Comparison of ENCODE assay signal across 8 mouse cellular contexts in genomic region chr2:156110627-156111357, GRCm38 (mm10). TPM values are rescaled to one million over a fixed set of nuclear protein-coding genes. Genes with fewer than 3 reads are reported as not detected.
A peak's percentile ranks its signal among the peaks of the same experiment; 100 is the strongest.
DNase-seq lines count a peak whose midpoint lies in the region; ATAC-seq and TF ChIP-seq lines count a peak whose summit lies in the region.

No protein-coding gene starts in this region.

- peak overlapping the region; percentile 95 for H3K9ac ChIP-seq in embryonic facial prominence, embryonic 15.5 days
- peak overlapping the region; percentile 98 for H3K9ac ChIP-seq in stomach, embryonic 16.5 days (ENCODE audit: low read length)

- H3K27me3 ChIP-seq in embryonic facial prominence, embryonic 15.5 days = no peaks in the 10 kb centered on the region
- H3K27me3 ChIP-seq in stomach, embryonic 16.5 days (ENCODE audit: control insufficient read depth, insufficient read depth, low read length) = no peaks in the 10 kb centered on the region

- under 1% methylated on average over 16 of the region's 16 CpGs for WGBS in embryonic facial prominence, embryonic 15.5 days
- WGBS in stomach, embryonic 16.5 days = under 1% methylated on average over 16 of the region's 16 CpGs

- H3K4me3 ChIP-seq in left cerebral cortex, adult 2 months = peak overlapping the region; percentile 97
- peak overlapping the region; percentile 91 for H3K4me3 ChIP-seq in embryonic facial prominence, embryonic 15.5 days (replicated peaks)
- peak overlapping the region; percentile 74 for H3K4me3 ChIP-seq in stomach, embryonic 16.5 days (replicated peaks; ENCODE audit: low read length)

- DNase-seq in left cerebral cortex, adult 2 months (ENCODE audit: extremely low spot score in 1 of 2, low spot score in 2 of 2) = peak; percentile 13 to 16
- no peak for DNase-seq in left cerebral cortex, adult 8-10 months (ENCODE audit: low spot score in 2 of 2)
- DNase-seq in R1 (ENCODE audit: low read depth, low spot score) = peak; percentile 81
- peak; percentile 33 for DNase-seq in hindlimb bud, embryonic 11.5 days (ENCODE audit: extremely low spot score, low read depth, low spot score)
- DNase-seq in lung, postnatal 36 days = peak; percentile 12
- DNase-seq in gastrocnemius, adult 18-20 months (ENCODE audit: low spot score) = no peak

- H3K36me3 ChIP-seq in embryonic facial prominence, embryonic 15.5 days = no peaks in the 10 kb centered on the region
- no peaks in the 10 kb centered on the region for H3K36me3 ChIP-seq in stomach, embryonic 16.5 days (ENCODE audit: control insufficient read depth, insufficient read depth, low read length)

- peak overlapping the region; percentile 65 for H3K4me2 ChIP-seq in embryonic facial prominence, embryonic 15.5 days (replicated peaks)
- H3K4me2 ChIP-seq in stomach, embryonic 16.5 days (ENCODE audit: low read depth, low read length) = peak overlapping the region; percentile 66

- no peak for TF ChIP-seq CTCF in left cerebral cortex, adult 2 months (IDR thresholded peaks at IDR 0.05)

- H3K9me3 ChIP-seq in embryonic facial prominence, embryonic 15.5 days (replicated peaks) = no peaks in the 10 kb centered on the region
- H3K9me3 ChIP-seq in stomach, embryonic 16.5 days (replicated peaks; ENCODE audit: control insufficient read depth, low read length) = no peaks in the 10 kb centered on the region

- peak; percentile 52; the same call in 1 of the 2 replicates for ATAC-seq in embryonic facial prominence, embryonic 15.5 days (ENCODE audit: insufficient number of reproducible peaks, low FRiP score, low TSS enrichment, low read depth)
- peak; percentile 62; the same call in 1 of the 2 replicates for ATAC-seq in stomach, embryonic 16.5 days (ENCODE audit: insufficient read depth, low FRiP score)

- H3K27ac ChIP-seq in left cerebral cortex, adult 2 months = peak overlapping the region; percentile 97
- H3K27ac ChIP-seq in embryonic facial prominence, embryonic 15.5 days (replicated peaks) = peak overlapping the region; percentile 94
- peak overlapping the region; percentile 89 for H3K27ac ChIP-seq in stomach, embryonic 16.5 days (ENCODE audit: low read length)

- intact Hi-C loops in left cerebral cortex, adult 2 months (cut with DNase I) = loop anchor here (2.0 kb wide), 1 partner anchor 46 kb away; the partner anchor contains the start of gene Spag4

- H3K4me1 ChIP-seq in embryonic facial prominence, embryonic 15.5 days = 0 out of 2 replicates have a peak, but pooled peaks cover 3% of the 10 kb centered on the region
- H3K4me1 ChIP-seq in stomach, embryonic 16.5 days (ENCODE audit: control insufficient read depth, insufficient read depth, low read length) = peaks cover 5% of the 10 kb centered on the region

RNA-seq across cellular contexts. Expression of gene Cpne1, which starts 1.0 kb away (rescaled TPM):
- total RNA-seq in left cerebral cortex, adult 2 months (2021) = 10 to 100 TPM; 26.3 to 33.0 TPM
- total RNA-seq in left cerebral cortex, adult 8-10 months (2022) = 10 to 100 TPM; 25.2 to 37.8 (median 34.2) TPM
- polyA plus RNA-seq in embryonic facial prominence, embryonic 15.5 days (2015; fragmentation: Nextera tagmentation; extraction: Ambion mirVana) = 53.5 and 56.3 TPM in 2 replicates
- 57.7 and 62.0 TPM in 2 replicates for polyA plus RNA-seq in stomach, embryonic 16.5 days (2015; fragmentation: Nextera tagmentation; extraction: Ambion mirVana)
- 1 to 10 TPM; 7.4 to 9.5 TPM for total RNA-seq in gastrocnemius, adult 18-20 months (2021)

RNA-seq across cellular contexts. Expression of gene Rbm12, which starts 1.0 kb away (rescaled TPM):
- 10 to 100 TPM; 27.7 to 36.0 TPM for total RNA-seq in left cerebral cortex, adult 2 months (2021)
- total RNA-seq in left cerebral cortex, adult 8-10 months (2022) = 10 to 100 TPM; 23.0 to 35.0 (median 26.7) TPM
- polyA plus RNA-seq in embryonic facial prominence, embryonic 15.5 days (2015; fragmentation: Nextera tagmentation; extraction: Ambion mirVana) = 23.9 and 24.1 TPM in 2 replicates
- polyA plus RNA-seq in stomach, embryonic 16.5 days (2015; fragmentation: Nextera tagmentation; extraction: Ambion mirVana) = 22.5 and 23.9 TPM in 2 replicates
- 1 to 10 TPM; 5.5 to 7.0 TPM for total RNA-seq in gastrocnemius, adult 18-20 months (2021)

RNA-seq across cellular contexts. Expression of gene Gm28036, which starts 16.1 kb away (rescaled TPM):
- 10 to 100 TPM; 17.5 to 17.7 TPM for total RNA-seq in left cerebral cortex, adult 2 months (2021)
- 10 to 100 TPM; 10.4 to 33.0 (median 23.4) TPM for total RNA-seq in left cerebral cortex, adult 8-10 months (2022)
- polyA plus RNA-seq in embryonic facial prominence, embryonic 15.5 days (2015; fragmentation: Nextera tagmentation; extraction: Ambion mirVana) = 17.0 and 17.2 TPM in 2 replicates
- polyA plus RNA-seq in stomach, embryonic 16.5 days (2015; fragmentation: Nextera tagmentation; extraction: Ambion mirVana) = 12.3 and 19.8 TPM in 2 replicates
- 1 to 10 TPM; 3.0 to 5.8 TPM for total RNA-seq in gastrocnemius, adult 18-20 months (2021)

RNA-seq across cellular contexts. Expression of gene Romo1, which starts 33.0 kb away (rescaled TPM):
- 100 to 1,000 TPM; 142 to 153 TPM for total RNA-seq in left cerebral cortex, adult 2 months (2021)
- total RNA-seq in left cerebral cortex, adult 8-10 months (2022) = 100 to 1,000 TPM; 115 to 163 (median 132) TPM
- 389 and 403 TPM in 2 replicates for polyA plus RNA-seq in embryonic facial prominence, embryonic 15.5 days (2015; fragmentation: Nextera tagmentation; extraction: Ambion mirVana)
- polyA plus RNA-seq in stomach, embryonic 16.5 days (2015; fragmentation: Nextera tagmentation; extraction: Ambion mirVana) = 302 and 344 TPM in 2 replicates
- total RNA-seq in gastrocnemius, adult 18-20 months (2021) = 100 to 1,000 TPM; 246 to 250 TPM

RNA-seq across cellular contexts. Expression of gene Nfs1, which starts 33.2 kb away (rescaled TPM):
- total RNA-seq in left cerebral cortex, adult 2 months (2021) = 10 to 100 TPM; 36.3 to 42.0 TPM
- total RNA-seq in left cerebral cortex, adult 8-10 months (2022) = 10 to 100 TPM; 40.8 to 43.5 (median 42.8) TPM
- polyA plus RNA-seq in embryonic facial prominence, embryonic 15.5 days (2015; fragmentation: Nextera tagmentation; extraction: Ambion mirVana) = 42.0 and 44.1 TPM in 2 replicates
- 51.0 and 51.1 TPM in 2 replicates for polyA plus RNA-seq in stomach, embryonic 16.5 days (2015; fragmentation: Nextera tagmentation; extraction: Ambion mirVana)
- 10 to 100 TPM; 75.7 to 77.7 TPM for total RNA-seq in gastrocnemius, adult 18-20 months (2021)

Comparison
In these comparisons a context has a peak if more than half of its experiments do, and no peak if none do; other contexts are left out.
1. DNase-seq: peak in left cerebral cortex, adult 2 months (2 of 2), R1 (single experiment), hindlimb bud, embryonic 11.5 days (single experiment) and lung, postnatal 36 days (single experiment); none in left cerebral cortex, adult 8-10 months (0 of 2) and gastrocnemius, adult 18-20 months (single experiment).
2. Peak in every context shown above with its lines, with median percentiles within 50 percentile points of each other: H3K27ac ChIP-seq and H3K4me3 ChIP-seq.